In genomic region chr19:24555466-24555903, GRCm38 (mm10) we compare ENCODE assay signal across 8 mouse cellular contexts. TPM values are rescaled to one million over a fixed set of nuclear protein-coding genes. Genes with fewer than 3 reads are reported as not detected.
A peak's percentile ranks its signal among the peaks of the same experiment; 100 is the strongest.
DNase-seq lines count a peak whose midpoint lies in the region; ATAC-seq lines count a peak whose summit lies in the region.

Gene Pip5k1b (minus strand): TSS chr19:24555872.

- 0% methylated on average over 25 of the region's 39 CpGs for WGBS in hindbrain, embryonic 12.5 days

- peaks cover 27% of the 10 kb centered on the region for H3K4me1 ChIP-seq in hindbrain, embryonic 12.5 days

- ATAC-seq in hindbrain, embryonic 12.5 days (ENCODE audit: low FRiP score): peak; percentile 67

- peak; percentile 39 for DNase-seq in WW6 (ENCODE audit: low read depth, low spot score)
- DNase-seq in cerebellum, adult 9-11 months: peak; percentile 84
- peak; percentile 4 to 26 for DNase-seq in frontal cortex, adult 2 months (ENCODE audit: extremely low spot score in 1 of 2, low spot score in 1 of 2)
- peak; percentile 8 for DNase-seq in left cerebral cortex, adult 11 months (ENCODE audit: low spot score)
- DNase-seq in lung, postnatal 36 days: peak; percentile 62
- peak; percentile 23 for DNase-seq in right cerebral cortex, postnatal 14 days
- no peak for DNase-seq in adipocyte (ENCODE audit: low spot score)

- H3K9ac ChIP-seq in hindbrain, embryonic 12.5 days: peak within 1 kb of the TSS; percentile 79

- H3K4me3 ChIP-seq in hindbrain, embryonic 12.5 days: peak within 1 kb of the TSS; percentile 82

- no peaks in the 10 kb centered on the region for H3K9me3 ChIP-seq in hindbrain, embryonic 12.5 days (replicated peaks)

- H3K27me3 ChIP-seq in hindbrain, embryonic 12.5 days: peaks cover 26% of the 10 kb centered on the region

- H3K27ac ChIP-seq in hindbrain, embryonic 12.5 days: 0 out of 2 replicates have a peak within 1 kb of the TSS, but pooled peaks have one; percentile 30

- peak within 1 kb of the TSS; percentile 96 for H3K4me2 ChIP-seq in hindbrain, embryonic 12.5 days (replicated peaks)

- no peaks in the 10 kb centered on the region for H3K36me3 ChIP-seq in hindbrain, embryonic 12.5 days

RNA-seq across cellular contexts. Expression of gene Pip5k1b, which starts in this region (rescaled TPM):
- 13.2 and 13.6 TPM in 2 replicates for polyA plus RNA-seq in frontal cortex, adult 2 months (2012; rRNA removed)
- 1.6 and 2.3 TPM in 2 replicates for polyA plus RNA-seq in hindbrain, embryonic 12.5 days (2016; fragmentation: Nextera tagmentation; extraction: Ambion mirVana)
